In the genomic region with DNA sequence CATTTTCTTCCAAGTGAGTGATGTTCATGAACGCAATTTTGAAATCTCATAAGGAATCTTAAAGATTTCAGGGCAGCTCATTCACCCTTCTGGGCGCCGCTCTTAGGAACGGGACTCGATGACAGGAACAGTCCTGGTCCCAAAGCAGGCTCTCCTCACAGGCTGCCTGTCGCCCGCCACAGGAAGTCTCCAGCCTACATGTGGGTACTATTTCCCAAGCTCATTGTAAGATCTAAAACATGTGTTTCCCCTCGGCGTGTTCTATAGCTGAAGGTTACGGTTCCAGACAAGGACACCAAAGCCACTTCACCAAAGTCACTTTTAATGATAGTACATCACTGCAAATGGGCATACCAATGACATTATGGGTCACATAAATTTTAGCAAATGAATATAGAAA, we compare ENCODE assay signal across 22 mouse cellular contexts. TPM values are rescaled to one million over a fixed set of nuclear protein-coding genes. Genes with fewer than 3 reads are reported as not detected.
DNase-seq lines count a peak whose midpoint lies in the region; ATAC-seq and TF ChIP-seq lines count a peak whose summit lies in the region.
"Had no signal": no experiment of that assay in that cellular context is flagged by ENCODE, and none has a peak within 500 bp of the region (broad histone marks: within the 10 kb centered on the region; RNA-seq: fewer than 3 reads in every experiment).

No protein-coding gene starts in this region.

- peak overlapping the region; percentile 50 for H3K27ac ChIP-seq in gastrocnemius, adult 2 months
- peak overlapping the region; percentile 2; the same call in 1 of the 2 replicates for H3K27ac ChIP-seq in lung, embryonic 15.5 days
- no peak overlapping the region for H3K27ac ChIP-seq in midbrain, embryonic 15.5 days
- H3K27ac ChIP-seq: embryonic facial prominence, embryonic 12.5 days; limb, embryonic 15.5 days; liver, embryonic 15.5 days; neural tube, embryonic 13.5 days had no signal

- H3K4me3 ChIP-seq in gastrocnemius, adult 2 months, result 0 out of 2 replicates have a peak overlapping the region, but pooled peaks have one; percentile 19
- H3K4me3 ChIP-seq in lung, embryonic 15.5 days, result no peak overlapping the region
- no peak overlapping the region for H3K4me3 ChIP-seq in midbrain, embryonic 15.5 days
- H3K4me3 ChIP-seq: embryonic facial prominence, embryonic 12.5 days; limb, embryonic 15.5 days; liver, embryonic 15.5 days; neural tube, embryonic 13.5 days had no signal

- peaks cover 55% of the 10 kb centered on the region for H3K4me1 ChIP-seq in lung, embryonic 15.5 days
- H3K4me1 ChIP-seq in midbrain, embryonic 15.5 days, result peaks cover 20% of the 10 kb centered on the region

- H3K4me2 ChIP-seq in lung, embryonic 15.5 days, result no peak overlapping the region
- no peak overlapping the region for H3K4me2 ChIP-seq in midbrain, embryonic 15.5 days
- H3K4me2 ChIP-seq: embryonic facial prominence, embryonic 12.5 days; liver, embryonic 15.5 days; midbrain, embryonic 11.5 days; neural tube, embryonic 13.5 days had no signal

- no peak for ATAC-seq in lung, embryonic 15.5 days (ENCODE audit: borderline replicate concordance, extremely low read depth, low FRiP score, low TSS enrichment)
- ATAC-seq in CD4-positive, CD25-positive, alpha-beta regulatory T cell, adult 4 months, result peak; percentile 24
- ATAC-seq in hematopoietic stem cell, adult 5-6 weeks (replicated peaks in 1 of 2; ENCODE audit: insufficient read depth in 1 of 2, low FRiP score in 2 of 2, low TSS enrichment in 1 of 2, low read depth in 1 of 2, poor library complexity in 2 of 2, severe bottlenecking in 2 of 2), result peak; percentile 28 to 43; a peak in 2 of 4 replicates
- ATAC-seq in midbrain, embryonic 15.5 days (replicated peaks), result no peak

- no peaks in the 10 kb centered on the region for H3K27me3 ChIP-seq in lung, embryonic 15.5 days
- no peaks in the 10 kb centered on the region for H3K27me3 ChIP-seq in midbrain, embryonic 15.5 days (replicated peaks)
- H3K27me3 ChIP-seq: CH12.LX; embryonic facial prominence, embryonic 12.5 days; limb, embryonic 15.5 days; liver, embryonic 15.5 days; neural tube, embryonic 13.5 days had no signal

- 64% methylated on average over 10 of the region's 10 CpGs for WGBS in lung, embryonic 15.5 days
- 79% methylated on average over 10 of the region's 10 CpGs for WGBS in midbrain, embryonic 15.5 days

- no peaks in the 10 kb centered on the region for H3K36me3 ChIP-seq in lung, embryonic 15.5 days
- no peaks in the 10 kb centered on the region for H3K36me3 ChIP-seq in midbrain, embryonic 15.5 days (replicated peaks)
- H3K36me3 ChIP-seq: embryonic facial prominence, embryonic 12.5 days; limb, embryonic 15.5 days; liver, embryonic 15.5 days; neural tube, embryonic 13.5 days had no signal

- no peaks in the 10 kb centered on the region for H3K9me3 ChIP-seq in lung, embryonic 15.5 days
- H3K9me3 ChIP-seq in midbrain, embryonic 15.5 days, result no peaks in the 10 kb centered on the region
- H3K9me3 ChIP-seq: embryonic facial prominence, embryonic 12.5 days; limb, embryonic 15.5 days; liver, embryonic 15.5 days; neural tube, embryonic 13.5 days had no signal

- no peak for DNase-seq in gastrocnemius, adult 2 months
- DNase-seq in gastrocnemius, postnatal 14 days, result no peak
- DNase-seq in lung, postnatal 10 days, result no peak
- no peak for DNase-seq in embryo, embryonic 11 days
- DNase-seq: adrenal gland, postnatal 25 days; cerebellum, adult 2 months; cerebellum, postnatal 36 days; heart, adult 18-20 months; heart, postnatal 4 days; kidney, adult 9 months; lung, postnatal 4 days; right cerebral cortex, adult 18-20 months had no signal

- no peak overlapping the region for H3K9ac ChIP-seq in lung, embryonic 15.5 days
- no peak overlapping the region for H3K9ac ChIP-seq in midbrain, embryonic 15.5 days
- H3K9ac ChIP-seq: embryonic facial prominence, embryonic 12.5 days; limb, embryonic 15.5 days; liver, embryonic 15.5 days; neural tube, embryonic 13.5 days had no signal

- TF ChIP-seq CTCF in gastrocnemius, adult 2 months (IDR thresholded peaks at IDR 0.05), result no peak

- intact Hi-C loops in gastrocnemius, adult 2 months (cut with DNase I), result loop anchor here (10.0 kb wide), 2 partner anchors 262 to 782 kb away; no protein-coding TSS in a partner anchor
- intact Hi-C loops in gastrocnemius, postnatal 14 days (cut with DNase I; ENCODE audit: low total_unique reads), result no loop called here

RNA-seq across cellular contexts. Expression of a gene that starts 35.3 kb away (rescaled TPM):
- 10 to 100 TPM; 41.3 to 52.1 TPM for total RNA-seq in gastrocnemius, adult 2 months (2021)
- total RNA-seq in gastrocnemius, postnatal 14 days (2021), result 10 to 100 TPM; 26.3 to 38.8 TPM
- polyA plus RNA-seq in lung, embryonic 15.5 days (2015; fragmentation: Nextera tagmentation; extraction: Ambion mirVana), result 22.8 and 28.6 TPM in 2 replicates
- polyA plus RNA-seq in CD4-positive, CD25-positive, alpha-beta regulatory T cell, adult 4 months (2017; shearing (Covaris generic)), result 100 to 1,000 TPM in 1 of 2 experiments, 10 to 100 TPM in 1; 83.2 to 105 TPM
- 167 and 187 TPM in 2 replicates for total RNA-seq in hematopoietic stem cell, adult 5-6 weeks (2017)
- 42.2 and 48.8 TPM in 2 replicates for polyA plus RNA-seq in midbrain, embryonic 15.5 days (2015; fragmentation: Nextera tagmentation; extraction: Ambion mirVana)

Comparison
In these comparisons a context has a peak if more than half of its experiments do, and no peak if none do; other contexts are left out.
1. ATAC-seq: peak in CD4-positive, CD25-positive, alpha-beta regulatory T cell, adult 4 months (single experiment) and hematopoietic stem cell, adult 5-6 weeks (2 of 2); none in lung, embryonic 15.5 days (single experiment) and midbrain, embryonic 15.5 days (single experiment).